Mouse (Mus musculus): ENCODE results near the gene Msh3.
"Not testable (repeated sequence)": the region's sequence is repeated elsewhere in the genome, so short reads cannot be mapped to it uniquely, and the experiment has no call there.

The Msh3 gene

GRCm38 (mm10) chr13:92354456-92355271 is at the start of gene Msh3, which contains the start of gene Dhfr:
Gene Msh3, minus strand, starts transcription at chr13:92355003.
Gene Dhfr, plus strand, starts transcription at chr13:92354726.
- DNase-seq (ENCODE audit: low spot score in 2 of 2): peak; percentile 90 to 97

- DNase-seq (ENCODE audit: low spot score in 2 of 2): no peak
These were observed 48.7 kb upstream of the Msh3 start for GRCm38 (mm10) chr13:92403496-92403895.

- no peak for DNase-seq (ENCODE audit: low spot score in 2 of 2)
These were observed 47.3 kb upstream of the Msh3 start for GRCm38 (mm10) chr13:92402063-92402462.

GRCm38 (mm10) chr13:92398491-92399384 is 43.9 kb upstream of the Msh3 start:
- DNase-seq (ENCODE audit: low spot score in 2 of 2): no peak

- DNase-seq (ENCODE audit: low spot score in 2 of 2): no peak
These were observed 38.4 kb upstream of the Msh3 start for GRCm38 (mm10) chr13:92393047-92393661.

- DNase-seq (ENCODE audit: low spot score in 2 of 2): no peak
These were observed 32.6 kb upstream of the Msh3 start for GRCm38 (mm10) chr13:92387367-92387766.

- DNase-seq (ENCODE audit: low spot score in 2 of 2): not testable (repeated sequence)
These were observed 16.7 kb upstream of the Msh3 start for GRCm38 (mm10) chr13:92371466-92371865.

GRCm38 (mm10) chr13:92370811-92371210 is 16.0 kb upstream of the Msh3 start:
- no peak for DNase-seq (ENCODE audit: low spot score in 2 of 2)

- no peak for DNase-seq (ENCODE audit: low spot score in 2 of 2)
These were observed 10.5 kb upstream of the Msh3 start for GRCm38 (mm10) chr13:92365312-92365711.

GRCm38 (mm10) chr13:92361609-92362008 is 6.8 kb upstream of the Msh3 start:
- DNase-seq (ENCODE audit: low spot score in 2 of 2): no peak

GRCm38 (mm10) chr13:92357644-92358043 is 2.8 kb upstream of the Msh3 start:
- no peak for DNase-seq (ENCODE audit: low spot score in 2 of 2)

GRCm38 (mm10) chr13:92356376-92356775 is 1.6 kb upstream of the Msh3 start:
- DNase-seq (ENCODE audit: low spot score in 2 of 2): no peak

GRCm38 (mm10) chr13:92355272-92355643 is 455 bp upstream of the Msh3 start:
- no peak for DNase-seq (ENCODE audit: low spot score in 2 of 2)

- DNase-seq (ENCODE audit: low spot score in 2 of 2): no peak
These were observed 847 bp downstream of the Msh3 start for GRCm38 (mm10) chr13:92353956-92354355.

- DNase-seq (ENCODE audit: low spot score in 2 of 2): no peak
These were observed 3.7 kb downstream of the Msh3 start for GRCm38 (mm10) chr13:92351100-92351499.

- DNase-seq (ENCODE audit: low spot score in 2 of 2): no peak
These were observed 8.5 kb downstream of the Msh3 start for GRCm38 (mm10) chr13:92346338-92346737.

GRCm38 (mm10) chr13:92344033-92344432 is 10.8 kb downstream of the Msh3 start:
- DNase-seq (ENCODE audit: low spot score in 2 of 2): no peak

GRCm38 (mm10) chr13:92339787-92340186 is 15.0 kb downstream of the Msh3 start:
- no peak for DNase-seq (ENCODE audit: low spot score in 2 of 2)

GRCm38 (mm10) chr13:92337773-92338462 is 16.9 kb downstream of the Msh3 start:
- DNase-seq (ENCODE audit: low spot score in 2 of 2): no peak

GRCm38 (mm10) chr13:92336857-92337256 is 17.9 kb downstream of the Msh3 start:
- no peak for DNase-seq (ENCODE audit: low spot score in 2 of 2)

- DNase-seq (ENCODE audit: low spot score in 2 of 2): no peak
These were observed 22.5 kb downstream of the Msh3 start for GRCm38 (mm10) chr13:92332103-92332879.

All from left cerebral cortex, adult 9 months (tissue).